Mouse (Mus musculus): ENCODE data around the gene Dlgap4. TPM values are rescaled to one million over a fixed set of nuclear protein-coding genes. Genes with fewer than 3 reads are reported as not detected.

Dlgap4 gene
- polyA plus RNA-seq, 1 experiment from 2014 or later = 126 TPM

- H3K27ac ChIP-seq = no peak overlapping the region
- DNase-seq (ENCODE audit: extremely low spot score, low spot score) = no peak
- peaks cover 17% of the 10 kb centered on the region for H3K4me1 ChIP-seq
- WGBS = 52% methylated on average over 12 of the region's 12 CpGs
- H3K36me3 ChIP-seq (replicated peaks) = no peaks in the 10 kb centered on the region
- 0 out of 2 replicates have a peak, but pooled peaks cover 9% of the 10 kb centered on the region for H3K27me3 ChIP-seq (ENCODE audit: poor library complexity, severe bottlenecking)
- no peaks in the 10 kb centered on the region for H3K9me3 ChIP-seq
- no peak overlapping the region for H3K4me3 ChIP-seq
These were observed 52.7 kb downstream of the Dlgap4 start for GRCm38 (mm10) chr2:156666231-156666630.

GRCm38 (mm10) chr2:156667290-156667689, 53.8 kb downstream of the Dlgap4 start:
- peaks cover 17% of the 10 kb centered on the region for H3K4me1 ChIP-seq
- H3K27ac ChIP-seq = no peak overlapping the region
- H3K27me3 ChIP-seq (ENCODE audit: poor library complexity, severe bottlenecking) = 0 out of 2 replicates have a peak, but pooled peaks cover 9% of the 10 kb centered on the region
- H3K9me3 ChIP-seq = no peaks in the 10 kb centered on the region
- WGBS = 83% methylated on average over 5 of the region's 5 CpGs
- no peak overlapping the region for H3K4me3 ChIP-seq
- H3K36me3 ChIP-seq (replicated peaks) = no peaks in the 10 kb centered on the region
- no peak for DNase-seq (ENCODE audit: extremely low spot score, low spot score)

GRCm38 (mm10) chr2:156668625-156669024, 55.1 kb downstream of the Dlgap4 start:
- Histone ChIP-seq H3K36me3 (replicated peaks) (no peaks in the 10 kb centered on the region), H3K9me3 (no peaks in the 10 kb centered on the region), H3K27ac (no peak overlapping the region), H3K27me3 (ENCODE audit: poor library complexity, severe bottlenecking) (0 out of 2 replicates have a peak, but pooled peaks cover 9% of the 10 kb centered on the region), H3K4me1 (peaks cover 17% of the 10 kb centered on the region), H3K4me3 (no peak overlapping the region)
- 91% methylated on average over 6 of the region's 6 CpGs for WGBS
- DNase-seq (ENCODE audit: extremely low spot score, low spot score) = no peak

- Histone ChIP-seq H3K27ac (no peak overlapping the region), H3K4me3 (no peak overlapping the region), H3K4me1 (no peaks in the 10 kb centered on the region; the same call in 1 of the 2 replicates), H3K27me3 (ENCODE audit: poor library complexity, severe bottlenecking) (no peaks in the 10 kb centered on the region), H3K9me3 (no peaks in the 10 kb centered on the region), H3K36me3 (replicated peaks) (no peaks in the 10 kb centered on the region)
- 89% methylated on average over 10 of the region's 10 CpGs for WGBS
- DNase-seq (ENCODE audit: extremely low spot score, low spot score) = no peak
These were observed 59.8 kb downstream of the Dlgap4 start for GRCm38 (mm10) chr2:156673307-156673706.

- H3K36me3 ChIP-seq (replicated peaks) = no peaks in the 10 kb centered on the region
- 83% methylated on average over 8 of the region's 8 CpGs for WGBS
- no peaks in the 10 kb centered on the region for H3K27me3 ChIP-seq (ENCODE audit: poor library complexity, severe bottlenecking)
- H3K9me3 ChIP-seq = no peaks in the 10 kb centered on the region
- H3K4me1 ChIP-seq = no peaks in the 10 kb centered on the region; the same call in 1 of the 2 replicates
- H3K27ac ChIP-seq = no peak overlapping the region
- no peak overlapping the region for H3K4me3 ChIP-seq
- DNase-seq (ENCODE audit: extremely low spot score, low spot score) = no peak
These were observed 60.6 kb downstream of the Dlgap4 start for GRCm38 (mm10) chr2:156673881-156674669.

- no peaks in the 10 kb centered on the region for H3K36me3 ChIP-seq (replicated peaks)
- 11% methylated on average over 6 of the region's 6 CpGs for WGBS
- DNase-seq (ENCODE audit: extremely low spot score, low spot score) = no peak
These were observed 63.4 kb downstream of the Dlgap4 start for GRCm38 (mm10) chr2:156676885-156677284.

GRCm38 (mm10) chr2:156678112-156678511, 64.6 kb downstream of the Dlgap4 start:
- H3K4me3 ChIP-seq = no peak overlapping the region
- no peaks in the 10 kb centered on the region for H3K9me3 ChIP-seq
- H3K4me1 ChIP-seq = peaks cover 24% of the 10 kb centered on the region
- WGBS = 85% methylated on average over 4 of the region's 4 CpGs
- no peaks in the 10 kb centered on the region for H3K27me3 ChIP-seq (ENCODE audit: poor library complexity, severe bottlenecking)
- no peak for DNase-seq (ENCODE audit: extremely low spot score, low spot score)
- H3K27ac ChIP-seq = no peak overlapping the region
- H3K36me3 ChIP-seq (replicated peaks) = no peaks in the 10 kb centered on the region

More at GRCm38 (mm10) chr2:156676885-156677284, 63.4 kb downstream of the Dlgap4 start:
- Histone ChIP-seq H3K9me3 (no peaks in the 10 kb centered on the region), H3K4me3 (no peak overlapping the region), H3K4me1 (peaks cover 12% of the 10 kb centered on the region), H3K27me3 (ENCODE audit: poor library complexity, severe bottlenecking) (no peaks in the 10 kb centered on the region), H3K27ac (no peak overlapping the region)

GRCm38 (mm10) chr2:156682965-156683364, 69.5 kb downstream of the Dlgap4 start:
- Histone ChIP-seq H3K9me3 (no peaks in the 10 kb centered on the region), H3K27ac (0 out of 2 replicates have a peak overlapping the region, but pooled peaks have one; percentile 20), H3K4me3 (no peak overlapping the region), H3K27me3 (ENCODE audit: poor library complexity, severe bottlenecking) (no peaks in the 10 kb centered on the region), H3K36me3 (replicated peaks) (no peaks in the 10 kb centered on the region), H3K4me1 (peaks cover 33% of the 10 kb centered on the region)
- 69% methylated on average over 12 of the region's 12 CpGs for WGBS
- DNase-seq (ENCODE audit: extremely low spot score, low spot score) = no peak

- 89% methylated on average over 14 of the region's 14 CpGs for WGBS
- Histone ChIP-seq H3K4me1 (peaks cover 43% of the 10 kb centered on the region), H3K36me3 (replicated peaks) (no peaks in the 10 kb centered on the region), H3K27me3 (ENCODE audit: poor library complexity, severe bottlenecking) (peaks cover 13% of the 10 kb centered on the region), H3K27ac (no peak overlapping the region), H3K4me3 (no peak overlapping the region), H3K9me3 (no peaks in the 10 kb centered on the region)
- DNase-seq (ENCODE audit: extremely low spot score, low spot score) = no peak
These were observed 72.5 kb downstream of the Dlgap4 start for GRCm38 (mm10) chr2:156685999-156686398.

- DNase-seq (ENCODE audit: extremely low spot score, low spot score) = no peak
- H3K36me3 ChIP-seq (replicated peaks) = no peaks in the 10 kb centered on the region
- H3K27ac ChIP-seq = no peak overlapping the region
- no peaks in the 10 kb centered on the region for H3K9me3 ChIP-seq
- 81% methylated on average over 4 of the region's 4 CpGs for WGBS
- H3K27me3 ChIP-seq (ENCODE audit: poor library complexity, severe bottlenecking) = peaks cover 13% of the 10 kb centered on the region
- H3K4me1 ChIP-seq = peaks cover 41% of the 10 kb centered on the region
- no peak overlapping the region for H3K4me3 ChIP-seq
These were observed 73.2 kb downstream of the Dlgap4 start for GRCm38 (mm10) chr2:156686754-156687153.

GRCm38 (mm10) chr2:156688604-156689003, 75.1 kb downstream of the Dlgap4 start:
- peaks cover 37% of the 10 kb centered on the region for H3K4me1 ChIP-seq
- no peak overlapping the region for H3K27ac ChIP-seq
- peak overlapping the region; percentile 12; the same call in 1 of the 2 replicates for H3K4me3 ChIP-seq
- WGBS = 5% methylated on average over 14 of the region's 14 CpGs
- H3K9me3 ChIP-seq = no peaks in the 10 kb centered on the region
- H3K27me3 ChIP-seq (ENCODE audit: poor library complexity, severe bottlenecking) = peaks cover 13% of the 10 kb centered on the region
- no peaks in the 10 kb centered on the region for H3K36me3 ChIP-seq (replicated peaks)
- peak; percentile 23 for DNase-seq (ENCODE audit: extremely low spot score, low spot score)

- Histone ChIP-seq H3K27me3 (ENCODE audit: poor library complexity, severe bottlenecking) (peaks cover 13% of the 10 kb centered on the region), H3K36me3 (replicated peaks) (no peaks in the 10 kb centered on the region), H3K27ac (no peak overlapping the region), H3K4me1 (peaks cover 45% of the 10 kb centered on the region), H3K4me3 (no peak overlapping the region), H3K9me3 (no peaks in the 10 kb centered on the region)
- 40% methylated on average over 2 of the region's 2 CpGs for WGBS
- DNase-seq (ENCODE audit: extremely low spot score, low spot score) = no peak
These were observed 77.3 kb downstream of the Dlgap4 start for GRCm38 (mm10) chr2:156690833-156691232.

- H3K36me3 ChIP-seq (replicated peaks) = no peaks in the 10 kb centered on the region
- H3K4me3 ChIP-seq = no peak overlapping the region
- no peaks in the 10 kb centered on the region for H3K9me3 ChIP-seq
- peaks cover 48% of the 10 kb centered on the region for H3K4me1 ChIP-seq
- H3K27me3 ChIP-seq (ENCODE audit: poor library complexity, severe bottlenecking) = peaks cover 13% of the 10 kb centered on the region
- no peak overlapping the region for H3K27ac ChIP-seq
- DNase-seq (ENCODE audit: extremely low spot score, low spot score) = no peak
- 69% methylated on average over 9 of the region's 9 CpGs for WGBS
These were observed 78.2 kb downstream of the Dlgap4 start for GRCm38 (mm10) chr2:156691746-156692145.
